Mouse (Mus musculus) bone marrow macrophage, adult 2 months (primary cell): ENCODE results near the gene Olfr923.

ENCODE experiments used
- CTCF ChIP-seq: IDR thresholded peaks from 2 replicates; pipeline ENCODE4 v1.5.1; 2012; ENCODE audit warnings: low read depth, mild to moderate bottlenecking, low read length, moderate library complexity
- POLR2A ChIP-seq: IDR thresholded peaks from 2 replicates; pipeline ENCODE4 v1.6.1; 2012; ENCODE audit warnings: mild to moderate bottlenecking, low read depth, low read length, borderline replicate concordance

DNA sequence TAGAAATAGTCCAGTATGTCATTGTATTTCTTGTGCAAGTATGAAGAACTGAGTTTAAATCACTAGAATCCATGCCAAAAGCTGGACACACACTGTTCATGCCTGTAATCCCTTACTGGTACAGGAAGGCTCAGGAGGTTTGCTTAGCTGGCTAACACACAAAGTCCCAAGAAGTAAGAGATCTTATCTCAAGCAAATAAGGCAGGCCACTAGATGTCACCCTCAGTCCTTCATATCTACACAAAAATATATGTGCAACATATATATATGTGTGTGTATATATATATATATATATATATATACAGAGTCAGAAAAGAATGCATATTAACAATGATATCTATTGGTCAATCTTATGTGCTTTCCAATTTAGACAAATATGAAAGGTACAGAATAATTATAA, 20.6 kb upstream of the Olfr923 start:
- TF ChIP-seq CTCF (no peak), POLR2A (no peak)
